Mouse (Mus musculus) erythroid progenitor cell, adult 5-6 weeks (primary cell): ENCODE measurements around the gene Gm17078. TPM values are rescaled to one million over a fixed set of nuclear protein-coding genes. Genes with fewer than 3 reads are reported as not detected.
"Not testable (repeated sequence)": the region's sequence is repeated elsewhere in the genome, so short reads cannot be mapped to it uniquely, and the experiment has no call there.

Experiments used
- ATAC-seq: replicated peaks from 2 replicates; pipeline ENCODE4 v1.8.0; 2016; ENCODE audit warnings: moderate number of reproducible peaks, mild to moderate bottlenecking, moderate TSS enrichment, inconsistent platforms; ENCODE audit not compliant: poor library complexity, low FRiP score, severe bottlenecking
- total RNA-seq, 2 experiments: library from RNA; stranded (forward) in 1 of 2; stranded (reverse) in 1 of 2; fragments of 150-400 nt in 1 of 2; fragments of 186-747, 209-891 nt in 1 of 2; gene quantifications; 2 replicates each; pipeline versions ENCODE4 v1.2.3 to v1.2.4; 2015 to 2017; ENCODE audit warnings: low replicate concordance in 2 of 2

The Gm17078 gene
- total RNA-seq (2015; ENCODE audit: low replicate concordance) (not detected in 2 replicates), total RNA-seq (2017; ENCODE audit: low replicate concordance) (not detected in 2 replicates)

DNA sequence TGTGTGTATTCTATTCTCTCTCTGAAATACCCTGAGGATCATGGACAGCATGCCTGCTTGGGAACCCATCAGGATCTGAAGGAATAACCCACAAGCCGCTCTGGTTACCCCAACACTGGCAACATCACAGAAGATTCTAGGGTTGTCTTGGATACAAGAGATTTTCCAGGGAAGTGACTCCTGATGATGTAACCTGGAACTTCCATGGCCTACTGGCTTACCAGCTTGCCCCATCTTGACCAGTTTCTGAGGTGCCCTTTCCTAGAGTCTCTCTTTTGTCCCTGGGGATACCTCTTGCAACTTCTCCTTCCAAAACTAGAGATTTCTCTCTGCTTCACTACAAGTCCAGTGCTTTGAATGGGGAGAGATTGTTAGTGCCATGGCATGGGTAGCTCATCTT, at the start of gene Gm17078:
Gm17078 (minus strand) TSS at position 101 of the 400 bp plus-strand sequence.
- no peak for ATAC-seq

- not testable (repeated sequence) for ATAC-seq
These were observed 24.5 kb upstream of the Gm17078 start, which contains the start of gene Gm4181 for GRCm38 (mm10) chr14:51635566-51635965. Gm4181 (minus strand) TSS chr14:51635666.

DNA sequence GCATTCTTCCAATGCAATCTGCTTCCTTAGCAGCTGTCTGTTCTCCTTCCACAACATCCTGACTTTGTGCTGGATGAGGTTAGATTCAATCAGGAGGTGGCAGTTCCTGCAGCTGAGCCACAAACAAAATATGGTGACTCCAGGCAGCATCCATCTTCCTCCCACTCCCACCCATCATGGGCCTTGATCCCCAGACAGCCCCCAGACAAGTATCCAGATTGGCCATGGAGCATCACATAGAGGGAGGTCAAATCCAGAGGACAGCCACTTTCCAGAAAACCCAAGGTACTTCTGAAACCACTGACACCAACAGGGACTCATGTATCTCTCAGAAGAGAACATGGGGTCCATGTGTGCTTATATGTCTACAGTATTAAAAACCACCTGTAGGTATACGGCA, 21.3 kb upstream of the Gm17078 start:
- ATAC-seq, result not testable (repeated sequence)

DNA sequence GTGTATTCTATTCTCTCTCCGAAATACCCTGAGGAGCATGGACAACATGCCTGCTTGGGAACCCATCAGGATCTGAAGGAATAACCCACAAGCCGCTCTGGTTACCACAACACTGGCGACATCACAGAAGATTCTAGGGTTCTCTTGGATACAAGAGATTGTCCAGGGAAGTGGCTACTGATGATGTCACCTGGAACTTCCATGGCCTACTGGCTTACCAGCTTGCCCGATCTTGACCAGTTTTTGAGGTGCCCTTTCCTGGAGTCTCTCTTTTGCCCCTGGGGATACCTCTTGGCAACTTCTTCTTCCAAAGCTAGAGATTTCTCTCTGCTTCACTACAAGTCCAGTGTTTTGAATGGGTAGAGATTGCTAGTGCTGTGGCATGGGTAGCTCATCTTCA, 19.1 kb downstream of the Gm17078 start, which contains the start of gene Gm17174:
Gm17174 (minus strand) TSS at position 101 of the 400 bp plus-strand sequence.
- not testable (repeated sequence) for ATAC-seq

DNA sequence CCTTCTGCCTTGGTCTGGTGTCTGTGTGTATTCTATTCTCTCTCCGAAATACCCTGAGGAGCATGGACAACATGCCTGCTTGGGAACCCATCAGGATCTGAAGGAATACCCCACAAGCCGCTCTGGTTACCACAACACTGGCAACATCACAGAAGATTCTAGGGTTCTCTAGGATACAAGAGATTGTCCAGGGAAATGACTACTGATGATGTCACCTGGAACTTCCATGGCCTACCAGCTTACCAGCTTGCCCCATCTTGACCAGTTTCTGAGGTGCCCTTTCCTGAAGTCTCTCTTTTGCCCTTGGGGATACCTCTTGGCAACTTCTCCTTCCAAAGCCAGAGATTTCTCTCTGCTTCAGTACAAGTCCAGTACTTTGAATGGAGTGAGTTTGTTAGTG, 37.1 kb downstream of the Gm17078 start, which contains the start of gene Gm17175:
Gm17175 (minus strand) TSS at position 101 of the 400 bp plus-strand sequence.
- ATAC-seq, result not testable (repeated sequence)

Other genes starting within 250 kb of the Gm17078 start
- not detected in 2 replicates for gene Gm7247, start 249.6 kb downstream of the Gm17078 start, total RNA-seq (2015; ENCODE audit: low replicate concordance)
- gene Gm7247, start 249.6 kb downstream of the Gm17078 start, total RNA-seq (2017; ENCODE audit: low replicate concordance), result not detected in 2 replicates
- not detected in 2 replicates for gene Vmn2r88, start 200.5 kb downstream of the Gm17078 start, total RNA-seq (2015; ENCODE audit: low replicate concordance)
- gene Vmn2r88, start 200.5 kb downstream of the Gm17078 start, total RNA-seq (2017; ENCODE audit: low replicate concordance), result not detected in 2 replicates
- not detected in 2 replicates for gene Vmn2r89, start 159.5 kb downstream of the Gm17078 start, total RNA-seq (2015; ENCODE audit: low replicate concordance)
- not detected in 2 replicates for gene Vmn2r89, start 159.5 kb downstream of the Gm17078 start, total RNA-seq (2017; ENCODE audit: low replicate concordance)
- not detected in 2 replicates for gene Gm5622, start 58.5 kb downstream of the Gm17078 start, total RNA-seq (2015; ENCODE audit: low replicate concordance)
- gene Gm5622, start 58.5 kb downstream of the Gm17078 start, total RNA-seq (2017; ENCODE audit: low replicate concordance), result not detected in 2 replicates
- gene Gm17175, start 37.2 kb downstream of the Gm17078 start, total RNA-seq (2015; ENCODE audit: low replicate concordance), result not detected in 2 replicates
- not detected in 2 replicates for gene Gm17175, start 37.2 kb downstream of the Gm17078 start, total RNA-seq (2017; ENCODE audit: low replicate concordance)
- not detected in 2 replicates for gene Gm17174, start 19.2 kb downstream of the Gm17078 start, total RNA-seq (2015; ENCODE audit: low replicate concordance)
- not detected in 2 replicates for gene Gm17174, start 19.2 kb downstream of the Gm17078 start, total RNA-seq (2017; ENCODE audit: low replicate concordance)
- not detected in 2 replicates for gene Gm4181, start 24.4 kb upstream of the Gm17078 start, total RNA-seq (2015; ENCODE audit: low replicate concordance)
- gene Gm4181, start 24.4 kb upstream of the Gm17078 start, total RNA-seq (2017; ENCODE audit: low replicate concordance), result not detected in 2 replicates
- not detected in 2 replicates for gene Gm17079, start 84.2 kb upstream of the Gm17078 start, total RNA-seq (2015; ENCODE audit: low replicate concordance)
- not detected in 2 replicates for gene Gm17079, start 84.2 kb upstream of the Gm17078 start, total RNA-seq (2017; ENCODE audit: low replicate concordance)
- not detected in 2 replicates for gene Gm5800, start 105.9 kb upstream of the Gm17078 start, total RNA-seq (2015; ENCODE audit: low replicate concordance)
- not detected in 2 replicates for gene Gm5800, start 105.9 kb upstream of the Gm17078 start, total RNA-seq (2017; ENCODE audit: low replicate concordance)
- gene Ang4, start 162.3 kb upstream of the Gm17078 start, total RNA-seq (2015; ENCODE audit: low replicate concordance), result not detected in 2 replicates
- gene Ang4, start 162.3 kb upstream of the Gm17078 start, total RNA-seq (2017; ENCODE audit: low replicate concordance), result not detected in 2 replicates
- not detected in 2 replicates for gene AY358078, start 188.7 kb upstream of the Gm17078 start, total RNA-seq (2015; ENCODE audit: low replicate concordance)
- not detected in 2 replicates for gene AY358078, start 188.7 kb upstream of the Gm17078 start, total RNA-seq (2017; ENCODE audit: low replicate concordance)
- gene Ear6, start 242.4 kb upstream of the Gm17078 start, total RNA-seq (2015; ENCODE audit: low replicate concordance), result 7.1 and 23.1 TPM in 2 replicates
- gene Ear6, start 242.4 kb upstream of the Gm17078 start, total RNA-seq (2017; ENCODE audit: low replicate concordance), result 28.3 and 36.7 TPM in 2 replicates